Mouse (Mus musculus): ENCODE data around the gene Tgfa.

Tgfa gene

DNA sequence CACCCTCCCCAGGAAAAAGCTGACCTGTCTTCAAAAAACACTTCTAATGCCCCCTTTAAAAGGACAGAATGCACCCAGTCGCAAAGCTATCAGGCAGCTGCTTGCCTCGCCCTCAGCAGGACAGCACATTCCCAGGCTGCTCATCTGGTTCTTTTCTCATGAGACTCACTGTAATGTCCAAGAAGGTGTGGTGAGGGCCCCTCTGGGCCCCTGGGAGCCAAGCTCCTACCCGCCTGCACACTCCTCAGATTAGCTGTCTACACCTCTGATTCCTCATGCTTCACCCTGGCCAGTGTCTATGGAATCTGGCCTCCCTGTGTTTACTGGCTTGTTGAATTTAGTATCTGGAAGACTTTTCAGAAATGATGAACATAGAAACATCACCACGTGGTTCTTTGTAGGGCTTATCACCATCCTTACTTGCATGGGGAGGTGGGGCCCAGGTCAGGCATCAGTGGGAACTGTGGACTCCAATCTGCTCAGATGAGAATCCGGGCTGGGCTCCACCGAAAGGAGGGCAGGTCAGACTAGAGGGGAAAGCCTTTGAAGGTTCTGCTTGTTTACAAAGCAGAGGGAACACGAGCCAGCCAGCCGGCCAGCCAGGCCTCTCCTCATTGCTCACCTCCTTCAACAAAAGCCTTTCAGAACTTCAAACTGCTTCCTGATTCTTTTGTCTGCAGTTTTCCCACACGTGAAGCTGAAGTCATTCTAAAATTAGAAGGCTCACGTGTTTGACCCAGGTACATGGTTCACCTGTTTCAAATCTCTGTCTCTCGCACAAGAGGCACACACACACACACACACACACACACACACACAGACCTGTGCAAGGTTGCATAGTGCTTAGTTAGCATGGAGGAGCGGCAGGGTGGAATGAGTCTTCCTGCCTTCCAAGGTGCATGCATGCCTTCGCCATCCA, 38.7 kb downstream of the Tgfa start:
- DNase-seq, result no peak

DNA sequence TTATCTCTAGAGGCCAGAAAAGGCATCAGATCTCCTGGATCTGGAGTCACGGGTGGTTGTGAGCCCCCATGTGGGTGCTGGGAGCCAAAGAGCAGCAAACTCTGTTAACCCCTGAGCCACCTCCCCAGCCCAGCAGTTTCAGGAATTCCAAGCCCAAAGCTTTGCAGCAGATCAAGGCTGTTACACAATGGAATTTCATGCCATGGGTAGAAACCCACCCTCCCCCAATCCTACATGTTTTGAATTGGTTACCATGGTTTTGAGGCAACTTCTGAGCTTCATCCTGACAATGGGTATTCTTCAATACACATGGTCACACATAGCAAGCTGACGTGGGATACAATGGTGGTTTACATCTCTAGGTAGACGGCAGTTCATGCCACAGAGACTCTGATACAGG, 49.8 kb downstream of the Tgfa start:
- no peak for DNase-seq

GRCm38 (mm10) chr6:86245965-86246364, 50.9 kb downstream of the Tgfa start:
- no peak for DNase-seq

- DNase-seq, result no peak
Measured at GRCm38 (mm10) chr6:86248562-86248961, 53.5 kb downstream of the Tgfa start.

DNA sequence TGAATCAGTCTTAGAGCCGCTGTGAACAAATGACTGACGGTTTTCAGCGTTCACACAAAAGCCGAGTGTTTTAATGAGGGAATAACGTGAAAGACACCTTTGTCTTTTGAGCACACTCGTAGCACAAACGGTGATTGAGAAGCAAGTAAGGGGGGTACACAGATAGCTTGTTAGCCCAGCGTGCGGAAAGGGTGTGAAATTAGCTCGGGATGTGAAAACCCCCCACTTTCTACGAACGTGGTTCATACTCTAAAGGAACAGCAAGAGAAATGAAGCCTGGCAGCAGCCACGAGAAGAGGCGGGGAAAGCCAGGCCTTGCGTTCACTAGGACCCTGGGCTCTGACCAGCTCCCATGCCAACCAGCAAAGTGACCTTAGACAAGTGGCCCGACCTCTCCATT, 54.0 kb downstream of the Tgfa start:
- no peak for DNase-seq

DNA sequence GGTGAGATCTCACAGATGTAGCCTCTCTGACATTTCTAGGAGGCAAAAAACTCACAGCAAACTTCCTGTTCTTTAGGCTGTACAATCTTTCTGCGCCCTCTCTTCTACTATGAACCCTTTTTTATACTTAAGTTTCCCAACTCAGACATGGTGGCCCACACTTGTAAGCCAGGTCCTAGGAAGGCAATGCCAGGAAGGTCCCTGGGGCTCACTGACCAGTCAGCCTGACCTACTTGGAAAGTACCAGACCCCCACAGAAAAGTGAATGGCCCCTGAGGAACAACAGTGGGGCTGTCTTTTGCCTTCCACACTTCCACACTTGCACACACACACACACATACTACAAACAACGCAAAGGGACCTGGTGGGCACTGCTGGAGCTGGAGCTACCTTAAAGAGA, 55.2 kb downstream of the Tgfa start:
- no peak for DNase-seq

DNA sequence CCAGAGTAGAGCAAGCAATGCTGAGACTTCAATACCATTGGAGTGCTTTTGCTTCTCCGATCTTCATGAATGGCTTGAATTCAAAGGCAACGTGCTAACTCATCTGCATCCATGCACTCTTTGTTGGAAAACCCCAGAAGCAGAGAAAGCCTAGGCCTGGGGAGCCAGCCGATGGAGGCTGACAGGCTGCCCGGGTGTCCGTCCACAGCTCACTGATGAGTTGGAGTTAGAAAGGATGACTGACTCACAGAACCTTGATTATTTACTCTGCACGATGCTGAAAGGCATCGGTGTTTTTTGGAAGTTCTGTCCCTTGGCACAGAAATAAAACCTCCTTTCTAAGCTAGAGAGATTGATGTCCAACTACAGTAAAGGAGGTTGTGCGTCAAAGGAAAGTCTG, 55.8 kb downstream of the Tgfa start:
- no peak for DNase-seq

DNA sequence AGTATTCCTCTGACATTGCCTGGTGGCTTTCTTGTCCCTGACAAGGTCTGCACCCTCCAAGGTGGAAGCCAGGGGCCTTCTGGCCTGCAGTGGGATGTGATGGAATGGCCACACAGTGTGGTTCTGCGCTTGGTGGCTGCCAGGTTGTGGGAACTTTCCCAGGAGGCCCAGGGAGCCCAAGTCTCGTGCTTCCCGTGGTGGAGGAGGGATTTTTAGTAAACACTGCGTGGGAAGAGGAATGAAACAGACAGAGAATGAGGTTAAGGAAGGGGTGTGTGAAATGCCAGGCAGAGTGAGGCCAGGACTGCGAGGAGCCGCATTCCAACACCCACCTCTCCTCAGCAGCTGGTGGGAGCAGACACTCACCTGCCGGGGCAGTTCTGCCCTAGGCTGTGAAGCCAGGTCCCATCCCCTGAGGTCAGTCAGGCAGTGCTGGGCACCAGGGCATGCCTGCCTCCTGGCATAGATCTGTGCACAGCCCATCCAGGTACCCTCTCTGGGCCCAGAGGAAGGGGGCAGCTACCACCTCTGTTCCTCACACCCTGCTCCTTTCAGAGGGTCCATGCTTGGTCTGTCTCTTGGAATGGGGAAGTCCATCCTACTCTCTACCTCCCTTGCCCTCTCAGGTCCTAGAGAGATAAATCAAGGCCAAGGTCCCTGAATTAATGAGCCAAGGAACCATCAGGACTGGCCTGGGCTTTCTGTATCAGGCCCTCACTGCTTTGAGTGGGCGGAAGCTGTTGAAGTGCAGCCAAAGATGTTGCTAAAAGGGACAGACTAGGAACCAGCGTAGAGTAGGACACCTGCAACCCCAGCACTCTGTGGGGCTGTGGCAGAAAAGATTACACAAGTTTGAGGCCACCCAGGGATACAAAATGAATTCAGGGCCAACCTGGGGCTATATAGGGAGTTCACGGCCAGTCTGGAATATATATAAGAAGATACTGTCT, 57.4 kb downstream of the Tgfa start:
- no peak for DNase-seq

DNA sequence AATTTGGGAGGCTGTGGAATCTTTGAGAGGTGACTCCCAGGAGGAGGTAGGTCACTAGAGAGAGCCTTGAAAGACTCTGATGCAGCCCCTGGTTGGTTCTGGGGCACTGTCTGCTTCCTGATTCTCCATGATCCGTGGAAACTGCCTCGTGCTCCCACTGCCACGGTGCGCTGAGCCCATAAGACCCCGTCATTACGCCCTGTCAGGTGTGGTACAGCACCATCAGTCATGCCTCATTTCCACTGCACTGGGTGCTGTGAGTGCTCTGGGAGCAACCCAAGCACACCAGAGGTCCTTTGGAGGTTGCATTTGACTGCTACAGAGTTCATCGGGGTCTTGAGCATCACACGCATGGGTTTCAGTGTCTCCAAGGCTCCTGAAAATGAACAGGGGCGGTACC, 60.9 kb downstream of the Tgfa start:
- no peak for DNase-seq

DNA sequence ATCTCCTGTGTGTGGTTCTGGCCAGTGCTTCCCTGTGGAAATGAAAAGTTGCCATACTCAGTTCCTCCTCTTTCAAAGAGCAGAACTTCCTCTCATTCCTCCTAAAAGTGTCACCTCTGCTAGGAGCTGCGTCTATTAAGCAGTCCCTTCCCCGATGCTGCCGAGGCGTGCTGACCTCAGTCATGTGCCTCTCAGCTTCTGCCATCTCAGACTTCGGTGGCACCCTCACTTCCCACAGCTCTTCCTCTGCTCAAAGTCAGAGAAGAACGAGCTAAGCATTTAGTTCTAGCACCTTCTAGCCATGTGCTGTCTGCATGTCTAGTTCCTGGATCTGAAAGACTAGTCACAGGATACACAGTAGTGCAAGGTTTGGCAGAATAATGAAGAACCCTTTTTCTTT, 64.2 kb downstream of the Tgfa start:
- DNase-seq, result no peak

DNA sequence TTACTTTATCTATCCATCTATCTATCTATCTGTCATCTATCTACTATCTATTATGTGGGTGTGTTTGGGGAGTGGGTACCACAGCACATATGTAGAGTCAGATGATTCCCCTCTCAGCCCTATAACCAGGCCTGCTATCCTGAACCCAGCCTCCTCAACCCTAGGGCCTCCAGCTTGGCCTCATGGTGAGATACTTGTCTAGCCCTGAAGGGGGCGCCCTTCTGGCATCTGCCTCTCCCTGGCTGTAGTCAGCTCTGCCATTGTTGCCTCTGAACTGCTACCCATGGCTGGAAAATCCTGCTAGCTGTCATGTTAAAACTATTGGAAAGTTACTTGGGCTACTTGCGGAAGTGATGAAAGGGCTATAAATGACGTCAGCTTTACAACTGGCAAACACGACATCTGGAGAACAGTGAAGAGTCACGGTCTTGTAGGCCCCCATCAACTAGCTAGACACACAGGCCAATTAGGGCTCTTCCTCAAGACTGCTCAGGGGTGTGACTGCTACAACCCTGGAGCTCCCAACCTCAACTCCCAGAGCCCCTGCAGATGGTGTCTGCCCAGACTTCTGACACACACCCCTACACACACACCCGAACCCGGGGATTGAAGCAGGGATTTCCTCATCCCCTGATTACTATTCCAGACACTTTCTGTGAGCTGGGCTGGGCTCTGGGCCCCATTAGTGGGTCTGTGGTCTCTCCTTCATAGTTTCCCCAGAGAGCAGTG, 65.5 kb downstream of the Tgfa start:
- DNase-seq, result no peak

DNA sequence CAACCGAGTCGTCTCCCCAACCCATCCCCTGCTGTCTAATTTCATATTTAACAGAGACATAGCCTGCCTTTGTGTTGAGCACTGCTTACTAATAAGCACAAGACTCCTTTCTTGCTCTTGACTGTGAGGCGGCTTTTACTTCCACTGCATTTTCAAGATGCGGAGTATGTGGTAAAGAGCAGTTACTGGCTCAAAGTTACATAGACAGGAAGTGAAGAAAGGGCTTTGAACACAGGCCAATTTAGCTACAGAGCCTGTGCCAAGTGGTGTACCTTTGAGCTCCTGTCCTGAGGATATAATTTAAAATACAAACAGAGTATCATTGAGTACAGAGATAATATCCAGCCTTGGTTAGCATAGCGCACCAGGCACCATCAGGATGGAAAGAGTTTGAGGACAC, 71.8 kb downstream of the Tgfa start:
- DNase-seq, result no peak

DNA sequence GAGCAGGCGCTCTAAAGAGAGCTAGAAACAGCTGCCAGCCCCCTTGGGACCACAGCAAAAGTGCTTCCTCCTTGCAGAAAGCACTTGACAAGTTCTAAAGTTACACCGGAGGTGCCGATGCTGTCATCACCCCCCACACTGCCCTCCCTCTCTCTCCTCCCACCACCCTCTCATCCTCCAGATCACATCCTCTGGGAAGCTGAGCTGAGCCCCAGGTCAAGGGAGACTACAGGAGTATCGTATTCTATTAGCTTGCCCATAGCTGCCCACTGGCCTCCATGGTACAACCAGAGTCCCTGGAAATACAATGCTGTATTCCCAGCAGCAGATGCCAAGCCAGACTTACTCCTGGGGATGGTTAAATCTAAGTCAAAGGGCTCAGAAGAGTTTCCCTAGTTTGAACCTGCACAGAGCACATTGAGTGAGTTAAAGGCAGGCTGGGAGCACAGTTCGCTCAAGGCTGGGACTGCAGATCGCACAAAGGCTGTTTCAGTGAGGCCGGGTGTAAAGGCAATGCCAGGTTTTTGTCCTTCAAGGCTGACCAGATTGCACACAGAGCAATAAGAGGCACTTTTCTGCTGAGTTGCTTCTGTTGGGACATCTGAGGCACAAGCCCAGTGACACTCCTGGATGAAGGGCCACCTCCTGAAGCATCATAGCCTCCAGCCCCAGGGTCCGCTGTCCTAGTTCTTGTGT, 75.5 kb downstream of the Tgfa start:
- no peak for DNase-seq

DNA sequence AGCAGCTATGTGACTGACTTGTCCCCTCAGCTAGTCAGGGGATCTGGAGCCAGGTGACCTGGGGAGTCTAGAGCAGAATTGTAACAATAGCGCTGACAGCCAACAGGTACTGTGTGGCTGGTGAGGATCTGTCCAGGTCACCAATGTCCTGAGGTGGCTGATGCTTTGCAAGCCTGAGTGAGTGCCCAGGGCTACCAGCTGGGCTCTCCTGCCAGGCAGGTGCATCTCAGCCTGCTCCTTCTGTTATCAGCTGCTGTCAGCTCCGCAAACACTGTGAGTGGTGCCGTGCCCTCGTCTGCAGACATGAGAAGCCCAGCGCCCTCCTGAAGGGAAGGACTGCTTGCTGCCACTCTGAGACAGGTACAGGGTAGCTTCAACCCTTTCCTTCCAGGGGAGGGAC, 76.1 kb downstream of the Tgfa start:
- DNase-seq, result peak; percentile 28 to 31

DNA sequence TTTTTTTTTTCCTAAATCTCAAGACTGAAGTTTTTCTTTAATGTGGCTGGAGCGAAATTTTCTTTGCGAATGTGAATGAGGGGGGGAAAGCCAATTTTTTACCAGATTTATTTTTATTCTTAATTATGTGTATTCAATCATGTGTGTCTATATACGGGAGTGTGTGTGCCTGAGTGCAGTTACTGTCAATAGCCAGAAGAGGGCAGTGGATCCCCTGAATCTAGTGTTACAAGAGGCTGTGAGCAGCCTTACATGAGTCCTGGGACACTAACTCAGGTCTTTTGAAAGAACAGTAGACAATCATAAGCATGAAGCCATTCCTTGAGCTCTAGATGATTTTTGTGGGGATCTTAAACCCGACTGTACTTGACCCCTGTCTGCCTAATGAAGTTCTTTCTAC, 80.7 kb downstream of the Tgfa start:
- no peak for DNase-seq

GRCm38 (mm10) chr6:86276816-86277215, 81.8 kb downstream of the Tgfa start:
- DNase-seq, result no peak

DNA sequence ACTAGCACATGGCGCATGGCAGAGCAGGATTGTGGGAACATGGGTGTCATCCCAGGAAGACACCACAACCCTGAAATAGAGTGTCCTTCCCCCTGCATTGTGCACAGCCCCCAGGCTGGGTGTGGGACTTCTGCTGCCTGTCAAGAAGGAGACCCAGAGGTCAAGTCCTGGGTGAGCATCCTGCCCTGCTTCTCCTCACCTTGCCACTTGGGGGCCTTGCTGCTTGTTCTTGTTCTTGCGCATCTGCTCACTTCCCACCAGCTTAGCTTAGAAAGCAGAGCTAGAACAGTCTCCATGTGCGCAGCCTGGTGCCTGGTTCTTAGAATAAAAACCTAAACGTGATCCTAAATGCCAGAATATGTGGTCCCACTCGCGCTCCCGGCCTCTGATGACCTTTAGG, 82.6 kb downstream of the Tgfa start:
- DNase-seq, result no peak

GRCm38 (mm10) chr6:86281573-86282210, 86.7 kb downstream of the Tgfa start:
- DNase-seq, result no peak

DNA sequence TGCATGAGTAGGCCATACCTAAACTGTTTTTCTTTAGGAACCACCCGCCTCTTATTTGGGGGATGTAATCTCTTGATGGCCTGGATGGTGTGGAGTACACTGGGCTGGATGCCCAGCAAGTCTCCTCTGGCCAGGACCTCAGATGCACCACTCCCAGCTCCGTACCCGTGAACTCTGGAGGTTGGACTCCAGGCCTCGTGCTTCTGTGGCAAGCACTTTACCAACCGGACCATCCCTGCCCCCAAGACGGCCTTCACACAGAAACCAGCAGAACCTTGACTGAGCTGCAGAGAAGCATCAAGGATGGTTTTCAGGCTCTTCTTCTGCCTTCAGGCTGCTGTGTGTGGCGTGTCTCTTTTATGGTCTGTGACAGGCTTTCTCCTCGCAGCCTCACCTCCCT, 98.3 kb downstream of the Tgfa start:
- no peak for DNase-seq

GRCm38 (mm10) chr6:86295451-86295850, 100.4 kb downstream of the Tgfa start:
- no peak for DNase-seq

DNA sequence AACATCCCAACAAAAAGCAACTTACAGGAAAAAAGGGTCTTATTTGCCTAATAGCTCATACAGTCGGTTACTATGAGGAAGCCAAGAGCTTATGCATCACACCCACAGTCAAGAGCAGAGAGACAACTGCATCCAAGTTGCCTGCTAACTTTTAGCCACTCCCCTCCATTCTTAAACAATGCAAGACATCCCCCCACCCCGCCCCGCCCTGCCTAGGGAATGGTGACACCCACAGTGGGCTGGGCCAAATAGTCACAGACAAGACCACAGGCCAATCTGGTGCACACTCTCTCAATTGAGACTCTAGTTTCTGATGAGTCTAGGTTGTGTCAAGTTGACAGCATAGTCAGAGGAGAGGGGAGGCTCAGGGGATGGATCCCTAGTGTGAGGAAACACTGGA, 101.1 kb downstream of the Tgfa start:
- no peak for DNase-seq

GRCm38 (mm10) chr6:86296938-86297337, 101.9 kb downstream of the Tgfa start:
- no peak for DNase-seq

Data from cerebellum, postnatal 14 days (tissue).